Mouse (Mus musculus) NIH3T3 (cell line): ENCODE data around the gene Cdh13.
A peak's percentile ranks its signal among the peaks of the same experiment; 100 is the strongest.

Experiments
- DNase-seq: peaks from one replicate; pipeline ENCODE4 v3.0.0-alpha.2; 2012; ENCODE audit warnings: low read depth

Gene Cdh13

GRCm38 (mm10) chr8:118283600-118284111, at the start of gene Cdh13:
Gene Cdh13, plus strand, starts transcription at chr8:118283733.
- no peak for DNase-seq

DNA sequence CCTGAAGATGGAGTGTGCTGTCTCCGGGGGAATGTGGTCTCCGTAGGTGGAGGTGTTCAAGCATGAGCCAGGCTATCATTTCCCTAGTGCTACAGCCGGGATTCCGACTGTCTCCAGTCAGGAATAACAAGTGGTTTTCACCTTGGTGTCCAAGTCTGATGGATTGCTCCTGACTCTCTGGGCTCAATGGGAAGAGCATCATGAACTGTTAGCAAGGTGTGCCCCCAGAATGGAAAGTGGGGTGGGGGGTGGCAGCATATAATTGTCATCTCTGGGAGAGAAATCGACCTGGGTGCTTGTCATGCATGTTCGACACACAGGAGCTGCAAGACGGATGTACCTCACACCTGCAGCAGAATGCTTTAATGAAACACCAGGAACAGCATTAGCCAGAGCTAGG, 47.9 kb upstream of the Cdh13 start:
- DNase-seq: no peak

DNA sequence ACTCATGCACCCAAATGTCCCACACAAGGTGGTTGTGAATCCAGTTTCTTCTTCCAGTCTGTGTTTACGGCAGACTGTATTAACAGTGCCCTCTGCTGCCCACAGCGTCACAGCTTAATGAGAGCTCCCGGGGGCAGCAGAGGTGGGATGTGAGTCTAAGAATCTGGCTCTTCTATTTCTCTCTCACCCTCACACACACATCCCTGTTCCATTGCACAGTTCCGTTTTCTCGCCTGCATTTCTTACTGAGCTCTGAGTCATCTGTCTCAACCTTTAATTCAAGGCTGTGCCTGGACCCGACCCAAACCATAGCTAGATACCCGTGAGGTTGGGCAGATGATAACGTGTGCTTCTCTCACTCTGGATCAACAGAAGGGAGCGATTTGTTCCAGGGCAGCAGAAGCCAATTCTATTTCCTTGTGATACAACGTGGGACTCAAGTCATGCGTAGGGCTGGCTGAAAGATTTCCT, 46.3 kb upstream of the Cdh13 start:
- no peak for DNase-seq

- no peak for DNase-seq
Observed at GRCm38 (mm10) chr8:118238156-118238555, 45.4 kb upstream of the Cdh13 start.

DNA sequence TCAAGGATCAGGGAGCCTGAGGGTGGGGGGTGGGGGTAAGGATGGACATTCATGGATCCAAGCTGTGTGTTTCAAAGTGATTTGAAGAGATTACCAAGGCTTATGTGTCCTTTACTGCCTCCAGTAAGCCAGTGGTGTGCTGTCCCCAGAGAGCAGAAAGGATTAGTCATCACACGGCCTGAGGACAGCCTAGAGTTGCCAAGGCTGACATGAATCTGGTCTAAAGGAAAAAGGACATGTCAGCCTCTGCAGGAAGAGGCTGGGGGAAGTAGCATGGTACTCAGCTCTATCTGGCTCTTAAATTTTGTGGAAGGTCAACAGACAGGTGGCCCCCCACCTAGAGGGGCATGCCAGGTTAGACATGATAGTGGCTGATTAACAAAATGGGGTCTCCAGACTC, 44.3 kb upstream of the Cdh13 start:
- DNase-seq: no peak

DNA sequence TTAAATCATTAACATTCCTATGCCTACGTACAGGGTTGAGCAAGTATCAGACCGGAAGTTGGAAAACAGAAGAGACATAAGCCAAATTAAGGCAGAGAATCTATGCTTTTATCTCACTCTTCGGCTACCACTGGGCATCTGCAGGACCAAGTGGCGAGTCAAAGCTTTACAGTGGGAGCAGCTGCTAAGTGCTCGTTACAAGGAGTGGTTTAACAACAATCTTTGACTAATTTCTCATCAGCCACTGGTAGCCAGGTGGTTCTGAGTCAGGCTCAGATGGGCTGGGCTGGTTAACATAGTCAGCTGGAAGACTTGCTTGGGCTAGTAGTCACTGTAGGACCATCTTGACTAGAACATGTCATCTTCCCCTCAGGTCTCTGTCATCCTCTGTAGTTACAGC, 34.2 kb upstream of the Cdh13 start:
- DNase-seq: no peak

- DNase-seq: no peak
Observed at GRCm38 (mm10) chr8:118249923-118250322, 33.6 kb upstream of the Cdh13 start.

DNA sequence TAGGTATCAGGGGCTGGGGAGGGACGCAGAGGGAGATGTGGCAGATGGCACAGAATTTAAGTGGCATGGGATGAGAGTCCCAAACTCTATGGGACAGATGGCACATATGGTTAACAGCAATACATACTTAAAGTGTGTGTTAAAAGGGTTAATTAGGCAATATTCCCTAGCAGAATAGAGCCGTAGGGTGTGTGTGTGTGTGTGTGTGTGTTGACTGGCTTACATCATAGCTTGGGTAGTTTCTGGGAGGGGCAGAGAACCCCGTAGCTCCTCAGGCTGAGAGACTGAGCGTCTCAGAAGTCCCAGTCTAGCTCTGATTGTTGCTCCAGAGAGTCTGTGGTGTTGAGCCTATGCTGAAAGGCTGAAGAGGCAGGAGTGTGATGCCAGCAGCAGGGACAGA, 20.4 kb upstream of the Cdh13 start:
- DNase-seq: no peak

- DNase-seq: no peak
Observed at GRCm38 (mm10) chr8:118270751-118271402, 12.7 kb upstream of the Cdh13 start.

GRCm38 (mm10) chr8:118272493-118272892, 11.0 kb upstream of the Cdh13 start:
- DNase-seq: no peak

- no peak for DNase-seq
Observed at GRCm38 (mm10) chr8:118274243-118274642, 9.3 kb upstream of the Cdh13 start.

DNA sequence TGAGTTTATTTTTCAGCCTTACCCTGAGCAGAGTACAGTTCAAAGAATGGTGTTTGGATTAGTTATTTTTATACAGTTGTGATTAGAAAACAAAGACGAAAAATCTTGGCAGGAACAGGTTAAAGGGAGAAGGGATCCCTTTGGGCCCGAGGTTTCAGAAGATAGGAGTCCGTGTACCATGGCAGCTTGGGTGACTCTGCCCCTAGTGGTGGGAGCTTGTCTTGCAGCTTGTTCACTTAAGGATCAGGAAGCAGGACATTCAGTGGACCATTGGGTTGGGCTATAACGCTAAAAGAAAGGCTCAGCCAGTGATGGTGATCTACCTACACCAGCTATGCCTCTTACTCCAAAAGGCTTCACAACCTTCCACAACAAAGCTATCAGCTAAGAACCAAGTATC, 8.8 kb upstream of the Cdh13 start:
- DNase-seq: peak; percentile 62

DNA sequence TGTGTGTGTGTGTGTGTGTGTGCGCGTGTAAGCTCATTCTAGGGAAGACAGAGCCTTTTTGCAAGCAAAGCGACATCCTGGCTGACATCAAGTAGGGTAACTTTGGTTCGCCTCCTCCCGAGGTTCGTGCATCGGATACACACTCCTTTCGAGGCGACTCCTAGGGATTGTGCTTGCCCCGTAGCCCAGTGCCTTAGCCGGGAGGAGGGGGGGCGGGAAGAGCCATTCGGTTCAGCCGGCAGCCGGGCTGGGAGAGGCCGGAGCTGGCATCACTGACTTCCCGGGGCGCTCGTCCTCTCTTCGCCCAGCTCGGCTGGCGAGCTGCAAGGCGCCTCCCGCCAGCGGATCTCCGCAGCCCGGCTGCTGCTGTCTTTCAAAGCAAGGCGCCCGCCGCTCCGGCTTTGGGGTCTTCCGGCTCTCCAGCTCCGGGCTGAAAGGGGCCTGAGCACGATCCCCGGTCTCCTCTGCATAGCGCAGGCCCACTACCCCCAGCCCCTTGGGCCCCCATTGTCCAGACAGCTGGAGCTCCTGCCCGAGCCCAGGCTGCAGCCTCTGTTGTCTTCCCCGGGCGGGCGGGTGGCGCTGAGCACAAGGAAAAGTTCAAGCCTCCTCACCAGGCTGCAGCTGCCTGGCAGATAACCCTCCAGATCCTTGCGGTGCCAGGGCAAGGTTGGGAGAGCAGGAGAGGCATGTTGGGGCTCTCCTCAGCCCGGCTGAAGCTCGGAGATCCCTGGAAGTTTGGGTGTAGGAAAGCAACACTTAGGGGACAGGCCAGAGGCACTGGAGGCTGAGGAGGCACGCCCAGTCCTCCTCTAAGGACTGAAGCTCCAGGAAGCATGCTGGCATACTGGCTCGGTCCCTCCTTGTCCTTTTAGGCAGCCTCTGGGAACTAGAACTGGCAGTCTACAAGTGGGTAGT, 838 bp downstream of the Cdh13 start:
- no peak for DNase-seq

DNA sequence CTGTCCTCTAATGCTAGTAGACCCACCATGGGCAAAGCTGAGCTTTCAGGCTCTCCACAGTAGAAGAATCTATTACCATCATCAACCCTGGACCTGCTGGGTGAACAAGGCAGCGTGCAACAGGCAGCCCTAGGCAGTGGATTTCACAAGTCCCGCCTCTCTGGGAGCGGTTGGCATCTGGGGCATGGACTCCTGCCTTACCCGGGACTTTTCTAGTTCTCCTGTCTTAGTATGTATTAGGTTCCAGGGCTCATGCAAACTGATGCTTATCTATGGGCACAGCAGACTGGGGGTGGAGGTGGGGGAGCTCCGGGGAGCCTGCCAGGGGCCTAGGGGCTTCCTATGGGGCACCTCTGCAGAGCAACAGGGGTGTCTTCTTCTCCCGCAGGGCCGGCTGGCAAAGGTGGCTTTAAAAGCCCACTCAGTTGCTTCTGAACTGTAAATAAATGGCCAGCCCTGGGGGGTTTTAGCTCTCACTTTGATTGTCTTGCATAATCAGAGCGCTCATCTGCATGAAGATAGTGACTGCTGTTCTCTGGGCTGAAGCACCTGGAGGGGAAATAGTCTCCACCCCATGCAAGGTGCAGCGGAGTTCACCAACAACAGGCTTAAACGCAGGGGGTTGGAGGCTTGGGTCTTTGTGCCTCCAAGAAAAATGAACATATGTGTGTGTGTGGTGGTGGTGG, 2.2 kb downstream of the Cdh13 start:
- no peak for DNase-seq

GRCm38 (mm10) chr8:118286282-118287180, 3.0 kb downstream of the Cdh13 start:
- DNase-seq: no peak

DNA sequence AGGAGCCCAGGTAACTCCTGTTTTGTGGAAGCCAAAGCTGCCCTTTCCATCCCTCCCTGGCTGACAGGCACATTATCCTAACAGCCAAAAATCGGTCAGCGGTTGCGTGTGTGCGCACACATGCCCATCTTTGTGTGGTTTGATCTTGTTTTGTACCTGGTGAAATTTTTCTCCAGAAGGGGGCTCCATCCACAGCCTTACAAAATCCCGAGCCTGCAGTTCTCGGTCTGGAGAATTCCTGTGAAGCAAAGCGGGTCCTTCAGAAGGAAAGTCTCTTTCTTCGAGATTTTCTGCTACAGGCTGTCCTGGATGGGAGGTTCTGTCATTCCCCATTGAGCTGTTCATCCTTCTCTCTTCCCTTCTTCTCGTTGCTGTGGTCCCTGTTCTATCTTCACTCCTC, 4.0 kb downstream of the Cdh13 start:
- DNase-seq: no peak

- DNase-seq: no peak
Observed at GRCm38 (mm10) chr8:118288259-118288952, 4.9 kb downstream of the Cdh13 start.

DNA sequence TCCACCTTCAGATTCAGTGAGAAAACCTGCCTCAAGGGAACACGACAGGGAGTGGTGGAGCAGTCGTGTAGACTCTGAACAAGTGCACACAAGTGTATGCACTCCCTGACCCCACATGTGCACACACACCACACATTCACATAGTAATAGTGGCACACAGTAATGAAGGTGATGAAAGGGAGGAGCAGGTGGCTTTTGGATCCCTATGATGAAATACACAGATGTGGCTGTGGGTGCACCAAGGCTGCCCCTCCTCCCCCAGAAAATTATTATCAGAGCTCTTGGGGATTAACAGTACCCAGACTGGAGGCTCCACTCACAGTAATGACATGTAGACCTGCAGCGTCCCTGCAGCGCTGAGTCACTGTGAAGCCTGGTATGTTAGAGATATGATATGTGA, 5.6 kb downstream of the Cdh13 start:
- no peak for DNase-seq

- no peak for DNase-seq
Observed at GRCm38 (mm10) chr8:118289525-118289924, 6.0 kb downstream of the Cdh13 start.

- DNase-seq: no peak
Observed at GRCm38 (mm10) chr8:118290266-118290665, 6.7 kb downstream of the Cdh13 start.

DNA sequence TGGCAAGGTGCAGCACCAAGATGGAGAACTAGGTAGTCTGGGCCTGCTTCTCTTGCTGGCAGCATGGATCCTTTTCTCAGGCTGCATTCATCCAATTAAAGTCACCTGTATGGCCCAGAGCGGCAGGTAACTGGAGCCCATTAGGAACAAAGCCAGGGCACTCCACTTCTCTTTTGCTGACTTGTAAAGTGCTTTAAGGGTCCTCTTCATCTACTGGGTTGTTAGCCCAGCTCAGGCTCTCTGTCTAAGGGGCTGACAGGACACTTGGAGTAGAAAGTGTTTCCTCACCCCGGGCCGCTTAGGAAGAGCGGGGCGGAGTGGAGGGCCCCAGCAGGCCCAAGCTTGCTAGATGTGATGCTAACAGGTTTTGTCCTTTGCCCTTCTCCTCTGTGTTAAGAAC, 12.9 kb downstream of the Cdh13 start:
- no peak for DNase-seq
